Mouse (Mus musculus) brain, embryonic 14.5 days (tissue): ENCODE data around the gene Olfr553. TPM values are rescaled to one million over a fixed set of nuclear protein-coding genes. Genes with fewer than 3 reads are reported as not detected.
"Not testable (repeated sequence)": the region's sequence is repeated elsewhere in the genome, so short reads cannot be mapped to it uniquely, and the experiment has no call there.

Experiments
- DNase-seq: peaks from one replicate; pipeline ENCODE4 v3.0.0-alpha.2; 2011; ENCODE audit warnings: low read depth
- CTCF ChIP-seq: fragments of 200-500 bp; IDR thresholded peaks from 2 replicates; pipeline ENCODE4 v1.5.1; 2012; ENCODE audit warnings: inconsistent platforms, mild to moderate bottlenecking, moderate library complexity, borderline replicate concordance; ENCODE audit not compliant: insufficient read depth, insufficient read length; ENCODE audit errors: extremely low read depth
- POLR2A ChIP-seq: fragments of 200-500 bp; IDR thresholded peaks from 2 replicates; pipeline ENCODE4 v1.6.1; 2012; ENCODE audit warnings: mild to moderate bottlenecking, inconsistent platforms, borderline replicate concordance; ENCODE audit not compliant: poor library complexity, insufficient read depth, insufficient read length, severe bottlenecking; ENCODE audit errors: extremely low read depth
- polyA plus RNA-seq: library from polyadenylated mRNA; depleted of rRNA; stranded (reverse); fragments of >200 nt; gene quantifications from 2 replicates; pipeline ENCODE4 v1.2.3, GENCODE M21; 2012; rRNA removed

Olfr553 gene
- polyA plus RNA-seq, result not detected in 2 replicates

DNA sequence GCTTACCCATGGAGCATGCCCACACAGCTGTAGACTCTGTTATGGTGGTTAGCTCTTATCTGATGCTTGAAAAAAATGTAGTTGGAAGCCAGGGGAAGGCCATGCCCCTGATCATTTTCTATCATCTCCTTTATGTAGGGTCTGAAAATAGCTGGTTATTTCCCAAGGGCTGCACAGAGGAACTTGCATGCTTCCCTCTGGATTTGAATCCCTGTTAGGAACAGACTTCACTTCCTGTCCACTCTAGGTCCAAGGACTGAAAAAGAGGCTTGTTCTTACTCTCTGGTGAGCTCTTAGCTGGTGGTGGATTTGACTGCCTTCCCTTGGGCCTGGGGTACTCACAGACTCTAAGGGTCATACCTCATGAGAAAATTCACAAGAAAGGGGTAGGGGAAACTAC is at the start of gene Olfr553:
Olfr553 (minus strand) TSS at position 101 of the 400 bp plus-strand sequence.
- TF ChIP-seq CTCF, result no peak
- no peak for TF ChIP-seq POLR2A
- DNase-seq, result no peak

DNA sequence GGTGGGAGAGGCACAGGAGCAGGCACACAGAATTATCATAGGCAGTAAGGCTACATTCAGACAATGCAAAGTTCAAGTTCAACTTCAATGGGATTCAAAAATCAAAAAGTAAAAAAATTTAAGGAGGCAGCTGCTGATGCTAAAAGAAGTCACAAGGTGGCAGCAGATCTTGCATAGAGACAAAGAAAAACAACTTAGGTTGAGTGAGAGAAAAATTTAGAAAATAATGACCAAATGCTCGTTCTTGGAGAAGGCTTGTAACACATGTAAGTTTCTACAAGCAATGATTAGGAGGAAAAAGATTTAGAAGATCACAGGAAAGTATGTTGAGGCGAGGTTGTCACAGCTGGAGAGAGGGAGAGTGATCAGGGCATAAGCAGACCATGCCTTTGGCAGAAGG is 47.4 kb upstream of the Olfr553 start:
- peak; percentile 52 for DNase-seq

DNA sequence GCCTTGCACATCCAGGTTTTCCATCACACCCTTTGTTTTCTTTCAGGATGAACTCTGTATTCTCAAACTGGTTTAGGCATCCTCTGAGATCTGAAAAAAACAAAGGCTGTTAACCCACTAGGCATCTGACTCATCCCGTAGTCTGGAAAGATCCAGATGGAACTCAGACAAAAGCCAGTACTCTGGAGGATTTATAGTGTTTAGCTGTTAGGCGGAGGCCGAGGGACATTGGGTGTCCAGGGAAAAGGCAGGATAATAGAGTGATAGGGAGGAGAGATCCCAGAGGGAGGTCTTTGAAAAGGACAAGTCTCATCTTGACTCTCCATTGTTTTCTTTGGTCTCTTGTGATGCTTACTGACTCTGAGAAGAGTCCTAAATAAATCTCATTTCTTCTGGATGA is 46.6 kb upstream of the Olfr553 start, which contains the start of gene Olfr556:
Olfr556 (plus strand) TSS at position 301 of the 400 bp plus-strand sequence.
- no peak for DNase-seq
- TF ChIP-seq POLR2A, result no peak
- no peak for TF ChIP-seq CTCF

More for the DNA sequence above, 47.4 kb upstream of the Olfr553 start:
- TF ChIP-seq CTCF, result no peak
- TF ChIP-seq POLR2A, result no peak

DNA sequence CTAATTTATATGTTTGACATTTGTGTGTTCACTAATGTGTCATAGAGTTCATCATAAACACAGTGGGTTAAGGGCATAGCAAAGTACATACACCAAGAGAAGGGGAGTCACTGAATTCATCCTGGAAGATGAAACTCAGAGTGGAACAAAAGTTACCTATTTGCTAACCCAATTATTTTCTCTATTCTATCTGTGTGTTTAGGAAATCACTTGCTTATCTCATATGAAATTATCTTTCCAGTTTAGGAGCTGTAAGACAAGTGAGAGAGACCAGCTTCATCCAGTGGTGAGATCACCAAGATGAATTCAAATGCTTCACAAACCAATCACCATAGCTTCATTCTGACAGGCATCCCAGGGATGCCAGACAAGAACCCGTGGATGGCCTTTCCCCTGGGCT is 40.5 kb upstream of the Olfr553 start, which contains the start of gene Olfr555:
Olfr555 (plus strand) TSS at position 301 of the 400 bp plus-strand sequence.
- TF ChIP-seq POLR2A, result no peak
- TF ChIP-seq CTCF, result no peak
- DNase-seq, result no peak

DNA sequence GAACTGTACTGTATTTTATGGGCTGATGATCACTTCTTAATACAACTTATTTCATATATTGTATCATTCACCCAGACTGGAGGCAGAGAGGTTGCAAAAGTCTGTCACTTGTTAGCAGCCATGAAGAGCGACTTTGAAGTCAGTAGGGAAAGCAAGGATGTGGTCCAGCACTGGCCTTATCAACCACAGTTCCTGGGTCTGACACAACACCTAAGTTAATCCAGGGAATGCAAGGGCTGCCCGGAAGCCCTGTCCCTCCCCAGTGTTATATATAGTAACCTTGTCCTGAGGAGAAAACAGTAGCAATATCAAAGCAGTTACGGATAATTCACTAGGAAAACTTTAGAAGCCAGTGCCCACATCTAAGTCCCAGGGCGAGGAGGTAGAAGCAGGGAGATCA is 26.9 kb upstream of the Olfr553 start:
- not testable (repeated sequence) for DNase-seq

DNA sequence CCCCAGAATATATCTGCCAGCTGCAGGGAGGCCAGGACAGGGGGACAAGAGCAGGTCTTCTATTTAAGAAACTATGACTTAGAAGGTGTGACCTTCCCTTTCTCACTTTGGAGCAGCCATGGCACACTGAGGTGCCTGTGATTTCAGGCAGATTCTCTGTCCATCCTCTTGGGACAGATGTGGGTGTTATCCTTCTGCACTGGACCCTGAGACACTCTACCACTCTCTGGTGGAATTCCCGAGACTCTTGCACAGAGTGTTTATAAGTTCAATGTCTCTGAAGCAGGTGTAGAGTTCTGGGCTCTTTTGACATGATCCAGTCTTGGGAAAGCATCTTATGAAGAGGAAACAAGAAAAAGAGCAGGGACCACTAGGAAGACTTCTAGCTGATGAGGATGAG is 20.1 kb upstream of the Olfr553 start, which contains the start of gene Olfr554:
Olfr554 (plus strand) TSS at position 301 of the 400 bp plus-strand sequence.
- DNase-seq, result no peak
- TF ChIP-seq CTCF (no peak), POLR2A (no peak)

DNA sequence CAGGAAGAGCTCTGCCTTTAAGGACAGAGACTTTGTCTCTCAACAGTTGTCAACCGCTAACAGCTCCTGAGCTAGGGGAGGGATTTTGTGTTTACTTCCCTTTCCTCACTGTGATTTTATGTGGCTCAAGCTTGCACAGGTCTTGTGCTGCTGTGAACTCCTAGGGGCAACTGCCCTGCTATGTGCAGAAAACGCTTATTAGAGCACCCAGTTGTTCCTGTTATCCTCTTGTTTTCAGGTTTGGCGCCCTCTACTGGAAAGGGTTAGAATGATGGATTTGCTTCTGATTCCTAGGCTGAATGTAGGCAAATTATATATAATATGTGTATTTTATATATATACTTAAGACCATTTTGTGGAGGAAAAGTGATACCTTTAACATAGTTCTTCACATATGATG is 18.6 kb upstream of the Olfr553 start:
- TF ChIP-seq CTCF, result peak; percentile 16; the same call in 1 of the 2 replicates
- TF ChIP-seq POLR2A, result no peak
- peak; percentile 47 for DNase-seq

DNA sequence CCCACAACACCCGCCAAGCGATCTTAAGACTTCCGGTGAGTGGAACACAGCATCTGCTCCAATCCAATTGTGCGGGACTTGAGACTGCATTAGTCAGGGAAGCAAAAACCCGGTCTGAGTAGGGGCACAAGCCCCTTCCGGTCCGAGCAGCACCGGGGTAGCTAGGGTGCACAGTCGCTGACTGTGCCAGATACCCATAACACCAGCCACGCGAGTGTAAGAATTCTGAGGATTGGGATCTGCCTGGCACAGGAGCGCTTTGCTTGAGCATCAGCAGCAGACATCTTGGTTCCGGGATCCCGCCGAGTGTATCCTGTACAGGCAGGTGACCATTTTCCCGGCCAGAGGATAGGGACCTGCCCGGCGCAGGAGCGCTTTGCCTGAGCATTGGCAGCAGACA is 2.4 kb upstream of the Olfr553 start:
- not testable (repeated sequence) for DNase-seq

DNA sequence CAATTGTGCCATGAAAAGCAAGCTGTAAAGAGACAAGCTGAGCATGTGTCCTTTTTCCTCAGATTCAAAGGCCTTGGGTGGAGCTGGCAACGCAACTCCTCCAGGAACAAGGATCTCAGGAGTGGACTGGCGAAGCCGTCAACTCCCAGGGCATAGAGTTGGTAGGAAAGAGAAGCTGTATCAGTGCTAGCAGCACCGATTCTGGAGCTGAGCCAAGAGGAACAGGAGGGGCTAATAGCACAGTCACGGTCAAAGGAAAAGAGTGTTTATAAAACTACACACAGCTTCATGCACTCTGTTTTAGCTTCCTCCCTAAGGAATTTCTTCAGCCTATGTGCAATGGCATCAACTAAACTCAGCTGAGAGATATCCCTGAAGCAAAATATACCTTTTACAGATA is 1.6 kb upstream of the Olfr553 start:
- TF ChIP-seq POLR2A, result no peak
- no peak for TF ChIP-seq CTCF
- peak; percentile 25 for DNase-seq

DNA sequence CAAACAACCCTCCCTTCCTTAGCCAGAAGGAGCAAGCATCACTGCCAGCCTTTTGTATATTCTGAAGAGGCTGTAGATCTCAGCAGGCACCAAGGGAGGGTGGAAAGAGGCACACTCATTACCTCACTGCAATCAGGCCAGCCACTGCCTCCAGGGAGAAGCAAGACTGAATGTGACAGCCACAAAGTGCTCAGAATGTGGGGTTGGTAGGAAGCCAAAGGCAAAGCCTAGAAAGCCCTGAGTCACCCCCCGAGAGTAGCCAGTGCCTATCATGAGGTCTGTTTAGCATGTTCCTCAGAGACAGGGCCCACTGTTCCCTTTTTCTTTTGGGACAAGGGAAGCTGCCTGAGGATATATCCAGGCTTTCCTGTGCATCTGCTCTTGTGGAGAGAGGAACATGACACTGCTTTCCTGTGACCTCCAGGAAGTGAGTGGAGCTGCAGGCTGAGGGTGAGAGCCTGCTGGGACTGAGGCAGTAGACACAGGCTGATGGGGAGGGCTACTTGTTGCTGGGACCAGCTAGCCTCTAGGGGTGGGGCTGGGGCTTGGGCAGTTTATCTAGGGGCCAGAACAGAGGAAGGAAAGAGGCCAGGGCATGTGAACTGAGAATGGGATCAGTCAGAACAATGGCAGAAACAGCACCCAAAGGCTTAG is 20.5 kb downstream of the Olfr553 start, which contains the start of gene Olfr552:
Olfr552 (plus strand) TSS at position 393 of the 654 bp plus-strand sequence.
- no peak for TF ChIP-seq CTCF
- no peak for TF ChIP-seq POLR2A
- no peak for DNase-seq

DNA sequence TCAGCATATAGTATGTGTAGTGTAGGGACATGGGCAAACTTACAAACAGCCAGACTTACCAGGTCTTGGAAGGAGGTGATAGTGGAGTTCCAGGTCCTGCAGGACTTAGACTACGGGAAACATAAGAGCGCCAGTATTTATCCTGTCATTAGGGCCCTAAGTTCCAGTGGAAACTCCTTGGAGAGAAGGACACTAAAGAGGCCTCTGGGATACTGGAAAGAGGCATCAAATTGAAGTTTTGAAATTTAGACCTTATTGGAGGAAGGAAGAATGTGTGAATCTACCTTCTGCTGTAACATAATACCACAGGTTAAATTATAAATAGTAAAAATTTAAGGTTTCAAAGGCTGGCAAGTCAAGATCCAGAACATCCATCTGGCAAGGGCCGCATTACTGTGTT is 26.2 kb downstream of the Olfr553 start, which contains the start of gene Olfr551:
Olfr551 (minus strand) TSS at position 101 of the 400 bp plus-strand sequence.
- TF ChIP-seq POLR2A (no peak), CTCF (no peak)
- no peak for DNase-seq

DNA sequence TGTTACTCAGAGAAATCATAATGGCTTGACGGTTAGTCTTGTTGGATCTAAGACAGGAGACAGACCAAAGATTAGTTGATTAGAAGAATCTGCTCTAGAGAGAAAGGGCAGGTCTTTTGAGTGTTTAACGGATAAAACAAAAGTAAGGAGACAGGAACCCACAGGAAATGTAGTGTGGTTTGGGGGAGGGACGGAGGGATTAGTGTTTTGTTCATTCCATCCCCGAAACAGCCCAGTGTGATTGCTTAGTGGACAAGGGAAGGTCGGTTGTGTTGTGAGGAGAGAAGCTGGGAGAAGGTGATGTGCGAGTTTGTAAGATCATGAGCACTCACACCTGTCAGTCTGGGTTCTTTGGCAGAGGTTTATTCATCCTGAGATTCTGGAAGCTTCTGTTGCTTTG is 42.0 kb downstream of the Olfr553 start:
- no peak for TF ChIP-seq CTCF
- TF ChIP-seq POLR2A, result no peak
- no peak for DNase-seq

DNA sequence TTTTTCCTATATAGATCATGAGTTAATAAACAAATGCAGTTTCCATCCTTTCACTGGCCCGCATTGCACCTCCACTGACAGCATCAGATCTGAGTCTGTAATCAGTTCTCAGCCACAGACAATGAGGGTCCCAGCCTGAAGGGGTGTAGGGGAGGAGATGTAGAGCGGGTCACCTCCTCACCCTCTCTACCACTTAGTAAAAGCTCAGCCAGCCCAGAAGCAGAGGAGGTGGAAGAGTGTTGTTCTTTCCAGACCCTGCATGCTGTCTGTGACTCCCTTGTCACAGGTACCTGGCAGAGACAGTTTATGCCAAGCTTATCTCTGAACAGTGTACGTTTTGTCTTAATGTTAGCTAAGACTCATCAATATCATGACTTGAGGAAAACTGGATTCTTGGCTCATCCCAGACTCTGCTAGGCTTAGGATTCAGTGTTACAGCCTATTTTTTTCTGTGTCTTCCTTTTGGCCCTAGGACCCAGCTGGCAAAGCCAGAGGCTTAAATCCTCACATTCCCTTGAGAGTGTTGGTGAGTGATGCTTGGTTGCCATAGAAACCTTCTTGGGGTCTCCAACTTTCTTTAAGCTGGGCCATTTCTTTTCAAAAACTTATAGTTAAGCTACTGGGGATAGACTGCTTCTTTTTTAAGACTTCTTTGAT is 44.7 kb downstream of the Olfr553 start:
- peak; percentile 59 for DNase-seq
- TF ChIP-seq CTCF (no peak), POLR2A (no peak)
